Mouse (Mus musculus) fat pad, adult 2 months (tissue): ENCODE results near the gene Enpp7.

ENCODE experiments used
- DNase-seq: peaks from one replicate; pipeline ENCODE4 v3.0.0-alpha.2; 2011; ENCODE audit warnings: low read depth, low spot score; ENCODE audit errors: extremely low read depth

Enpp7 gene

GRCm38 (mm10) chr11:119035094-119035685 is 47.2 kb downstream of the Enpp7 start:
- DNase-seq = no peak

- DNase-seq = no peak
Observed at GRCm38 (mm10) chr11:119035686-119036165, 47.7 kb downstream of the Enpp7 start.

- DNase-seq = no peak
Observed at GRCm38 (mm10) chr11:119036447-119036846, 48.5 kb downstream of the Enpp7 start.

GRCm38 (mm10) chr11:119036934-119037779 is 49.2 kb downstream of the Enpp7 start:
- no peak for DNase-seq

GRCm38 (mm10) chr11:119037780-119038401 is 49.9 kb downstream of the Enpp7 start:
- no peak for DNase-seq

GRCm38 (mm10) chr11:119038744-119039484 is 50.9 kb downstream of the Enpp7 start:
- DNase-seq = no peak

- no peak for DNase-seq
Observed at GRCm38 (mm10) chr11:119039732-119040512, 51.9 kb downstream of the Enpp7 start.

- DNase-seq = peak; percentile 83
Observed at GRCm38 (mm10) chr11:119040600-119041324, 52.8 kb downstream of the Enpp7 start, which contains the start of gene Cbx8. Gene Cbx8 (minus strand): TSS chr11:119040969.

- no peak for DNase-seq
Observed at GRCm38 (mm10) chr11:119041325-119041716, 53.3 kb downstream of the Enpp7 start.

- no peak for DNase-seq
Observed at GRCm38 (mm10) chr11:119041750-119042465, 53.9 kb downstream of the Enpp7 start.
